Mouse (Mus musculus) adrenal gland, adult (tissue): ENCODE measurements around the gene Rdx.

Source experiments
- DNase-seq, 2 experiments: peaks; one replicate each; pipeline ENCODE4 v3.0.0; 2022 to 2023; ENCODE audit warnings: low spot score in 1 of 2; ENCODE audit not compliant: inconsistent age in 2 of 2

The Rdx gene

GRCm38 (mm10) chr9:52047129-52047820 is at the start of gene Rdx:
Gene Rdx, plus strand, starts transcription at chr9:52047173.
- peak; percentile 43 to 88 for DNase-seq

GRCm38 (mm10) chr9:52003501-52003900 is 43.5 kb upstream of the Rdx start:
- DNase-seq, result peak in 1 of 2 experiments; percentile 72

- DNase-seq, result no peak
Observed at GRCm38 (mm10) chr9:52007341-52007740, 39.6 kb upstream of the Rdx start.

- no peak for DNase-seq
Observed at GRCm38 (mm10) chr9:52008511-52008910, 38.5 kb upstream of the Rdx start.

GRCm38 (mm10) chr9:52012311-52012710 is 34.7 kb upstream of the Rdx start:
- peak in 1 of 2 experiments; percentile 58 for DNase-seq

- peak in 1 of 2 experiments; percentile 56 for DNase-seq
Observed at GRCm38 (mm10) chr9:52012781-52013436, 34.1 kb upstream of the Rdx start.

- DNase-seq, result peak; percentile 51 to 90
Observed at GRCm38 (mm10) chr9:52013900-52014455, 33.0 kb upstream of the Rdx start.

- no peak for DNase-seq
Observed at GRCm38 (mm10) chr9:52017091-52017490, 29.9 kb upstream of the Rdx start.

GRCm38 (mm10) chr9:52017824-52018223 is 29.1 kb upstream of the Rdx start:
- DNase-seq, result no peak

- DNase-seq, result no peak
Observed at GRCm38 (mm10) chr9:52018505-52018904, 28.5 kb upstream of the Rdx start.

GRCm38 (mm10) chr9:52027257-52028020 is 19.5 kb upstream of the Rdx start:
- peak; percentile 65 to 83 for DNase-seq

GRCm38 (mm10) chr9:52028521-52029405 is 18.2 kb upstream of the Rdx start:
- DNase-seq, result peak; percentile 24 to 68

- DNase-seq, result no peak
Observed at GRCm38 (mm10) chr9:52031501-52031900, 15.5 kb upstream of the Rdx start.

GRCm38 (mm10) chr9:52037493-52037892 is 9.5 kb upstream of the Rdx start:
- no peak for DNase-seq

- DNase-seq, result no peak
Observed at GRCm38 (mm10) chr9:52041657-52042056, 5.3 kb upstream of the Rdx start.

GRCm38 (mm10) chr9:52046686-52047085 is 287 bp upstream of the Rdx start:
- DNase-seq, result no peak

- DNase-seq, result peak; percentile 89 to 96
Observed at GRCm38 (mm10) chr9:52047821-52048649, 1.1 kb downstream of the Rdx start.

GRCm38 (mm10) chr9:52048650-52049081 is 1.7 kb downstream of the Rdx start:
- peak; percentile 70 to 91 for DNase-seq

- DNase-seq, result peak in 1 of 2 experiments; percentile 73
Observed at GRCm38 (mm10) chr9:52049605-52050004, 2.6 kb downstream of the Rdx start.
